Mouse (Mus musculus) kidney, postnatal 0 days (tissue): ENCODE results near the gene Mpst. TPM values are rescaled to one million over a fixed set of nuclear protein-coding genes. Genes with fewer than 3 reads are reported as not detected.

Experiments
- ATAC-seq: fragments of 200-750 bp; cut with Nextera tagmentation; replicated peaks from 2 replicates; pipeline ENCODE4 v1.8.0; 2017; ENCODE audit warnings: low read depth, moderate number of reproducible peaks, moderate TSS enrichment, moderate library complexity; ENCODE audit not compliant: low FRiP score
- DNase-seq: peaks from one replicate; pipeline ENCODE4 v3.0.0-alpha.2; 2016; ENCODE audit warnings: low spot score
- H3K27ac ChIP-seq: fragments of 300-500 bp; sonication (generic); 2 replicates; pipeline ENCODE4 v1.5.1; 2014; ENCODE audit warnings: mild to moderate bottlenecking
- H3K27me3 ChIP-seq: fragments of 300-500 bp; sonication (generic); 2 replicates; pipeline ENCODE4 v1.6.1; 2014; ENCODE audit warnings: low read length, mixed read lengths; ENCODE audit not compliant: insufficient read depth
- H3K36me3 ChIP-seq: fragments of 300-500 bp; sonication (generic); 2 replicates; pipeline ENCODE4 v1.6.1; 2014; ENCODE audit warnings: low read length, mixed read lengths; ENCODE audit not compliant: insufficient read depth
- H3K4me1 ChIP-seq: fragments of 300-500 bp; sonication (generic); replicated peaks from 2 replicates; pipeline ENCODE4 v1.6.1; 2014; ENCODE audit warnings: antibody characterized with exemption, low read length, mixed read lengths; ENCODE audit not compliant: insufficient read depth
- H3K4me2 ChIP-seq: fragments of 300-500 bp; sonication (generic); 2 replicates; pipeline ENCODE4 v1.6.1; 2014; ENCODE audit warnings: mild to moderate bottlenecking, low read length, moderate library complexity, mixed read lengths
- H3K4me3 ChIP-seq: fragments of 300-500 bp; sonication (generic); replicated peaks from 2 replicates; pipeline ENCODE4 v1.5.1; 2014; ENCODE audit warnings: low read depth, low read length
- H3K9ac ChIP-seq: fragments of 300-500 bp; sonication (generic); 2 replicates; pipeline ENCODE4 v1.6.1; 2014; ENCODE audit warnings: low read depth, low read length
- H3K9me3 ChIP-seq: fragments of 300-500 bp; sonication (generic); replicated peaks from 2 replicates; pipeline ENCODE4 v1.6.1; 2016; ENCODE audit warnings: low read length, inconsistent platforms, mixed read lengths
- CTCF ChIP-seq: IDR thresholded peaks from 2 replicates; pipeline ENCODE4 v1.5.1; 2016; ENCODE audit warnings: antibody characterized with exemption, low read depth, mild to moderate bottlenecking, moderate library complexity
- WGBS: fragments of 180-500 bp; shearing (Covaris S2); extraction: QIAGEN DNeasy Blood & Tissue Kit; methylation state at CpG from one replicate; pipeline ENCODE4 v1.1.7; 2014; 5-methylcytosine and 5-hydroxymethylcytosine counted together
- polyA plus RNA-seq: library from polyadenylated mRNA; unstranded; fragments of >200 nt; fragmentation: Nextera tagmentation; extraction: Ambion mirVana; gene quantifications from 2 replicates; pipeline ENCODE4 v1.2.1, GENCODE M21; 2015

Gene Mpst
- polyA plus RNA-seq, 1 experiment from 2014 or later = 4.6 TPM

DNA sequence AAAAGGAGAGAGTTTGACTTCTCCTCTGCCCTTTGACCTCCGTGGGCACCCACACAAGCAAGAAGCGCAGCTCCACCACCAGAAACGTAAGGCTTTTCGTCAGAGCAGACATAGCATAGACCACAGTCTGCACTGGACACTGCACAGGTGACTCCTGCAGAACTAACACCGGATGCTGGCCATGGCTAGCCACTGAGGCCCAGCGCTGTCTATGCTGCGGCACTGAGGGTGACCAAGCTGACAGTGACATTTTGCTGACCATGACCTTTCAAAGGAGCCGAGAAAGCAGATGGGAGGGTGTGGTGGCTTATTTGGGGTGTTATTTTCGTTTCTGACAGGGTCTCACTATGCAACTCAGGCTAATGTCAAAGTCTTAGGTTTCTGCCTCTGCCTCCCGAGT lies 51.0 kb downstream of the Mpst start:
- no peak overlapping the region for H3K4me3 ChIP-seq
- no peaks in the 10 kb centered on the region for H3K36me3 ChIP-seq
- ATAC-seq (no peak), DNase-seq (no peak)
- TF ChIP-seq CTCF = no peak
- H3K27ac ChIP-seq = no peak overlapping the region
- H3K27me3 ChIP-seq = no peaks in the 10 kb centered on the region
- no peak overlapping the region for H3K4me2 ChIP-seq
- 69% methylated on average over 10 of the region's 10 CpGs for WGBS
- no peaks in the 10 kb centered on the region for H3K9me3 ChIP-seq
- H3K4me1 ChIP-seq = no peaks in the 10 kb centered on the region
- no peak overlapping the region for H3K9ac ChIP-seq

DNA sequence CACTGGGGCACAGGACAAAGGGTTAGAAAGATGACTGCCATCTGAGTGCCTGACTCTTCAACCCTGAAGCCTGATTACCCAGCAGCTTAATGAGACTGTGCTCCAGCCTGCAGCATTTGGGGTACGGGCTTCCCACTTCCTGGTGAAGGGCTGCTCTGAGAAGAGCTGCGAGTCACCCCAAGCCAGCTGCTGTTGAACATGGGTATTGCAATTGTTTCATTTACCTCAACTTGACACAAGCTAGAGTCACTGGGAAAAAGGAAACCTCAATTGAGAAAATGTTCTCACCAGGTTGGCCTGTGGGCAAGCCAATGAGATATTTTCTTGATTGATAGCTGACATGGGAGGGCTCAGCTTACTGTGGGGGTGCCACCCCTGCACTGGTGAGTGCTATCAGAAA lies 56.8 kb downstream of the Mpst start:
- Histone ChIP-seq H3K27me3 (no peaks in the 10 kb centered on the region), H3K4me3 (no peak overlapping the region), H3K4me1 (no peaks in the 10 kb centered on the region), H3K9me3 (no peaks in the 10 kb centered on the region), H3K27ac (no peak overlapping the region), H3K36me3 (no peaks in the 10 kb centered on the region), H3K9ac (no peak overlapping the region), H3K4me2 (no peak overlapping the region)
- ATAC-seq (no peak), DNase-seq (no peak)
- no peak for TF ChIP-seq CTCF
- 59% methylated on average over 2 of the region's 2 CpGs for WGBS

Other genes starting within 250 kb of the Mpst start
- gene Ift27, start 232.3 kb upstream of the Mpst start, polyA plus RNA-seq = 74.7 and 82.9 TPM in 2 replicates
- 0.24 and 0.43 TPM in 2 replicates for gene Pvalb, start 200.0 kb upstream of the Mpst start, polyA plus RNA-seq
- gene Ncf4, start 161.6 kb upstream of the Mpst start, polyA plus RNA-seq = 2.3 and 3.9 TPM in 2 replicates
- 0.20 and 0.39 TPM in 2 replicates for gene Csf2rb2, start 100.7 kb upstream of the Mpst start, polyA plus RNA-seq
- 1.1 and 1.8 TPM in 2 replicates for gene Csf2rb, start 80.7 kb upstream of the Mpst start, polyA plus RNA-seq
- not detected in 2 replicates for gene Tex33, start 10.5 kb upstream of the Mpst start, polyA plus RNA-seq
- gene Tst, start 509 bp upstream of the Mpst start, polyA plus RNA-seq = 128 and 131 TPM in 2 replicates
- 44.8 and 47.8 TPM in 2 replicates for gene Kctd17, start 22.1 kb downstream of the Mpst start, polyA plus RNA-seq
- gene Tmprss6, start 62.2 kb downstream of the Mpst start, polyA plus RNA-seq = 0.10 and 0.24 TPM in 2 replicates
- gene Il2rb, start 88.9 kb downstream of the Mpst start, polyA plus RNA-seq = 0.55 and 1.1 TPM in 2 replicates
- gene C1qtnf6, start 125.0 kb downstream of the Mpst start, polyA plus RNA-seq = 28.2 and 28.4 TPM in 2 replicates
- gene Sstr3, start 138.3 kb downstream of the Mpst start, polyA plus RNA-seq = 0.17 and 0.28 TPM in 2 replicates
- gene Rac2, start 166.4 kb downstream of the Mpst start, polyA plus RNA-seq = 7.0 and 8.8 TPM in 2 replicates
- gene Cyth4, start 190.6 kb downstream of the Mpst start, polyA plus RNA-seq = 5.4 and 6.2 TPM in 2 replicates